Mouse (Mus musculus): Measurements from ENCODE around the gene Pcsk5.
A peak's percentile ranks its signal among the peaks of the same experiment; 100 is the strongest.

Gene Pcsk5

DNA sequence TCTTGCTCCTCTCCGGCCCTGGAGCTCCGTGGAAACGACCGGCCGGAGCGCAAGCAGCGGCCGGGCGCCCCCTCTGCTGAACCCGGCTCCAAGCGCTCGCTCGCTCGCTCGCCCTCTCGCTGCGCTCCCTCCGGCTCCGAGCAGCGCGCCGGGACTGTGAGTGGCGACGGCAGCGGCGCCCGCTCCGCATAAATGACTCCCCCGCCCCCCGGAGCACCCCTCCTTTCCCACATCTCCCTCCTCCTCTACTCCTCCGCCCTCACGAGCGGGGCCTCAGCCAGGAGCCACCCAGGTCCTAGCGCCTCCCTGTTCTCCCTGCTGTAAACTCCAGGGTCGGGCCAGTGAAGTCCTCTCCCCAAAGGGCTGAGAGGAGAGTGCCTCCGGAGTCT is at the start of gene Pcsk5:
Gene Pcsk5 (minus strand): TSS at position 162 of the 389 bp plus-strand sequence.
- DNase-seq (ENCODE audit: low read depth, low spot score), result peak; percentile 20

DNA sequence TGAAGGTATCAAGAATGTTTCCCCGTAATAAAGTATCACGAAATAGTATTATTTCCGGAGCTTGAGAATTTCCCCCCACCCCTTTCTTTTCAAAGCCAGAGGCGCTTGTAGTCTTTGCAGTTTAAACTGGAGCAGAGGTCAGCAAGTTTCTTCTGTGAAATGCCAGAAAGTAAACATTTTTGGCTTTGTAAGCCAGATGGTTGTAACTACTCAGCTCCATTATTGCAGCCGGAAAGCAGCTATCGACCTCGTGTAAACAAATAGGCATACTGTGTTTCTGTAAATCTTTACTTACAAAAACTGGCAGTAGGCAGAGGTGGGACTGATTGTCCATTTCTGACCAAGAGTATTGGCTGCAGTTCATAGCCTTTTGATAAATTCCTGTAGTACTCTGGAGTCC is 38.4 kb upstream of the Pcsk5 start:
- no peak for DNase-seq (ENCODE audit: low read depth, low spot score)

DNA sequence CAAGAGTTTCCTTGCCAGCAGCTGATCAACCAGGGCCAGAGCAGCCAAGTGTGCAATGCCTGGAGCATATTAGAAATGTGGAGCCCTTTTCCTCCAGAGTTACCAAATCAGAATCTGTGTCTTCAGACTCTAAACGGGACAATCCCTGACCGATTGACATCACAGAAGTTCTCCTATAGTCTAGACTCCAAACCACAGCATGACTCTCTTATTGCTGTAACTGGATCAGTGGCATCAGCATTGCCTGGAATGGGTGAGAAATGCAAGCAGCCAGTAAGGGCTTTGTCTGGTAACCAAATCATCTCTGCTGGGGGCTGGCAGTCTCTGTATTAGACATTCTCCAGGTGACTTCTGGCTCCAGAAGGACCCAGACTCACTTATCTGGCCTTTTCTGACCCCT is 37.0 kb upstream of the Pcsk5 start:
- no peak for DNase-seq (ENCODE audit: low read depth, low spot score)

DNA sequence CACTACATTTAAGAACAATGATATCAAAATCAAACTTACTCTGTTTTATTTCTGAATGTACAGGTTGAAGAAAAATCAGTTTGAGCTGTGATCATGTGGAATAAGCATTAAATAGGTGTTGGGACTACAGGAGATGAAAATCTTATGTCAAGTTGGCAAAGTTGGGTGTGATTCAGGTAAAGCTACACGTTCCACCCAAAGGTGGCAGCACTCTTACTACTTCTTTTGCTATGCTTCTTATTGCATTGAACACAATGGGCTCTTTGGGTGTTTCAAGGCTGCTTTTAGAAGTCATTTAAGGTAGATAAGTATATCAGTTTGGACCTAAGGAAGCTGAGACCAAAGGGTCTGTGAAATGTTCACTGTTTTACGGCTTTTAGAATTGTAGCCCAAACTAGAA is 36.3 kb upstream of the Pcsk5 start:
- no peak for DNase-seq (ENCODE audit: low read depth, low spot score)

- no peak for DNase-seq (ENCODE audit: low read depth, low spot score)
These were observed 29.0 kb upstream of the Pcsk5 start for GRCm38 (mm10) chr19:17866317-17866891.

DNA sequence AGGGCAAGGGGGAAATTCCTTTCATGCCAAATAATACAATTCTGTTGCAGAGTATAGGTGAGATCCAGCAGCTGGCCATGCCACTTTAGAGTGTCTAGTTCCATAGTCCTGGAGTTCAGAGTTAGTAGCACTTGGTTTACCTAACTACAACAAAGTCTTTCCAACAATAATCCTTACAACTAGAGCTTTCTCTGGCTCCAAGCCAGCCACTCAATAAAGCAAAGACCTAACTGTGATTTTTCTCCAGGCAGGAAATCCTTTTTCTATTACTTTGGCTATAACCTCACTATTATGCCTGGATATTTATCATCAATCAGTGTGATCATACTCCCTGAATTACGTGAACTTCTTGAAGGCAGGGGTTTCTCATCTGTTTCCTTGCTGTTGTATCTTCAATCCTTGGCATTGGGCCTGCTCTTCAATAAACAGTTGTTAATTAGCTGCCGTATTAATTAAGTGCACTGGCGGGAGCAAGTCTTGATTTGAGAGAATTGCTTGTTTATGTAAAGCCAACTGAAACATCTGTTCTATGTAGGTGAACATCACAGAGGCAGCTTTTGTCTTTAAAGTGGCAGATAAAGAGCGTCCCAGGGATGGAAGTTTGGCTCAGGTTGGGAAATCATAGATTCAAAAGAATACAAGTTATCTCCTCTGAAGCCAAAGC is 23.1 kb upstream of the Pcsk5 start:
- DNase-seq (ENCODE audit: low read depth, low spot score), result no peak

DNA sequence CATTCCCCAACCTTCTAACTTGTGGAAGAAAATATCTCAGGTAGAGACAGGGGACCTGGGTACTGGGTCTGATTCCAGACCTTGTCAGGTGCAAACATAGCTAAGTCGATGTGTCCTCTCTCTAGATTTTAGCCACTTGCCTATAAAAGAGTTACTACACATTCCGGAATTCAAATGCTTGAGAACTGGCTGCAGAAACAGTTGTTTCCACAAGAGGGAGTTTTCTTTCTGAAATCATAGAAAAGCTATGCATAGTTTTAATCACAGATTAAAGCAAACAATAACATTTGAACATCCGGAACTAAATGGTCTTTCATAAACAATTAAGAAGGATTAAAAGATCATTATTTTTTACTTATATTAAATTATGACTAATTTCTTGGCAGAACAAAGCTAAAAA is 19.3 kb upstream of the Pcsk5 start:
- DNase-seq (ENCODE audit: low read depth, low spot score), result no peak

DNA sequence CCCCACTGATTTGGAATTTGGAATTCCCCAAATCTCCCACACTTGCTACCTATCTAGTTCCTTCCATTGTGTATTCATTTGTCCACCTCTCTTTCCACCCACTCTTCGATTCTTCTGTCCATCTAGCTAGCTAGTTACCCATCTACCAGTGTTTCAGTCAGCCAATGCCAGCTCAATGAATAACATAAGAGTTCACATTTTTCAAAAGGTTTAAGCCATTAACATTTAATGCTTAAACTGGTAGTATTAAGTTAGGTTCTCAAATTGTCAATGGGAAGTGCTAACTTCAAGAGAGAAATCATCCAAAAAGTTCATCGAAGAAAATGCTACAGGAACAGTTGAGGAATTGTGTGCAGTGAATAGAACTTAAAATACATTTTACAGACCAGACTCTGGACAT is 11.0 kb upstream of the Pcsk5 start:
- DNase-seq (ENCODE audit: low read depth, low spot score), result no peak

- DNase-seq (ENCODE audit: low read depth, low spot score), result no peak
These were observed 8.5 kb upstream of the Pcsk5 start for GRCm38 (mm10) chr19:17845967-17846366.

DNA sequence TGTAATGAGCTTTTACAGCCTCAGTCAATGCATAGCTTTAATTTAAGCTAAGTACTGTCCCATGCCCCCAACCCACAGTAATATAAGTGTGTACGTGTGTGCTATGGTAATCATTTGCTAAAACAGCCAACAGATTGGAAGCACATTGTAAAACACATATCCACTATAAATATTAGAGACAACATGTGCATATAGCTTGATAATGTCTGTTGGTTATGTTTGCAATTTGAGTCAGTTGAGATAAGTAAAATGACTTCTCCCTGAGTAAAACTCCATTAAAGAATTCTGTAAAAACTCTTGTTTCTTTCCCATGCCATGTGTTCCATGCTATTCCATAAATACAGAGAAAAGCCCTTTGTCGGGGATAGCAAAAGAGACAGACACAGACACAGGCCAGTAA is 4.2 kb upstream of the Pcsk5 start:
- no peak for DNase-seq (ENCODE audit: low read depth, low spot score)

DNA sequence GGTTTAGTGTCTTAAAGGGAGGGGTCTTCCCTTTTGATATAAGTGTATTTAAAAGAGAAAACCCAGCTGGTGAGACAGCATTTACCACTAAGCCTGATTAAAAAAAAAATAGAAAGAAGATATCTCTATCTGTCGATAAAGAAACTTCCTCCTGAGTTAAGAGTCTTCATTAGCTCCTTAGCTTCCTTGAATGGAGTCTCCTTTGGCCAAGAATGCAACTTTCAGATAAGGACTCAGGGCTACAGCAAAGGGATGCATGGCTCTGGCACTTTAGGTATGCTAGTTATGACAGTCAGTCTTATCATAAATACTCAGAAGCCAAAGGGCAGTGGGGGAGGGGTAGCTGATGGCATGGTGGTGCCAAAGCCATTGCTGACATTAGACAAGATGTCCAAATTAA is 2.4 kb upstream of the Pcsk5 start:
- no peak for DNase-seq (ENCODE audit: low read depth, low spot score)

DNA sequence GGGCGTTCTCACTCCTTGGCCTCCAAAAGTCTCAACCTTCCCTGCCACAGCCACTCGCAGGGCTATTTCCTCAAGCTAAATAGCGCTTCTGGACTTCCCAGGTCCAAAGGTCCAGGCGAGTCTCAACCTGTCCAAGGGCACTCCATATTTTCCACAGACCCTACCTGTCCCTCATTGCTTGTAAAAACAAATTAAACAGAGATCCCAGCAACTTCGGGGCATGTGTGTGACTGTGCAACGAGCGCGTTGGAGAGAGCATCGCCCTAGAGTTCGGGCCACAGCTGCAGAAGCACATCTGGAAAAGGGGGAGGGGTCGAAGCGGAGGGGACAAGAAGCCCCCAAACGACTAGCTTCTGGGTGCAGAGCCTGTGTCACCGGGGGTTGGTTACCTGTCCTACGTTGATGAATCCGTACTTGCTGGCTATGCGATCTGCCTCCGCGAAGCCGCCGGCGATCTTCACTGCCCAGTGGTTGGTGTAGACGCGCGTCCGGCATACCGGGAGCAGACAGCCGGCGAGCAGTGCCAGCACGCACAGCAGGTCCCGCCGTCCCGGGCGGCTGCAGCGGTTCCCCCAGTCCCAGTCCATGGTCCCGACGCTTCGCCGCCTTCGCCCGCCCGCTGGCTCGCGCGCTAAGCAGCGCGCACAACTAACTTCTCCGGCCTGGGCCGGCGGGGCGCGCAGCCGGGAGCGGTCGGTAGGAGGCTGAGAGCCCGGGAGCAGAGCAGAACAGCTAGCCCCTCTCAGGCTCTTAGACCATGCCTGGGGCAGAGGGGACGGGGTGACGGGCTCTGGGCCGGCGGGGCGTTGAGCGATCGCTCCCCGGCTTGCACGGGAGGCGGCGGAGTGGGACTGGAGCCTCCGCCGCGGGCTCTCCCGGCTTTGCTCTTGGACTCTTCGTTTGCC is 614 bp downstream of the Pcsk5 start:
- DNase-seq (ENCODE audit: low read depth, low spot score), result no peak

GRCm38 (mm10) chr19:17835681-17836565 is 1.5 kb downstream of the Pcsk5 start:
- no peak for DNase-seq (ENCODE audit: low read depth, low spot score)

GRCm38 (mm10) chr19:17834894-17835293 is 2.5 kb downstream of the Pcsk5 start:
- no peak for DNase-seq (ENCODE audit: low read depth, low spot score)

GRCm38 (mm10) chr19:17831376-17831775 is 6.1 kb downstream of the Pcsk5 start:
- no peak for DNase-seq (ENCODE audit: low read depth, low spot score)

DNA sequence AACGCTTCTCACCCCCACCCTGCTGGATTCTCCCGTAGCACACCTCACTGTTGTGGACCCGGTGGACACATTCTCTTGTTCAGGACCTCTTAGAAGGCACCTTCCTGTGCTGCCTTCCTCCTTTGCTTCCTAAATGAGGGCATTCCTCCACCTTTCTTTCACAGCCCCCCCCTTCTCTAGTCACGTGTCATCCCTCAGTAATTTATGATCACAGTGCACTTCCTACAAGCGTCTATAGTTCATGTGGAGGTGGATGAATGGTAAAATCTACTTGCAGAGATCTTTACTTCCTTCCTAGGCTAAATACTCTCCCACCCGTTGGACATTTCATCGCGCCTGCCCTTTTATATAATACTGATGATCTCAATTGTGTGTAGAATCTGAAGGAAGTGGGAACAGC is 9.0 kb downstream of the Pcsk5 start:
- DNase-seq (ENCODE audit: low read depth, low spot score), result no peak

GRCm38 (mm10) chr19:17826694-17827093 is 10.7 kb downstream of the Pcsk5 start:
- DNase-seq (ENCODE audit: low read depth, low spot score), result no peak

GRCm38 (mm10) chr19:17820046-17820445 is 17.4 kb downstream of the Pcsk5 start:
- DNase-seq (ENCODE audit: low read depth, low spot score), result no peak

DNA sequence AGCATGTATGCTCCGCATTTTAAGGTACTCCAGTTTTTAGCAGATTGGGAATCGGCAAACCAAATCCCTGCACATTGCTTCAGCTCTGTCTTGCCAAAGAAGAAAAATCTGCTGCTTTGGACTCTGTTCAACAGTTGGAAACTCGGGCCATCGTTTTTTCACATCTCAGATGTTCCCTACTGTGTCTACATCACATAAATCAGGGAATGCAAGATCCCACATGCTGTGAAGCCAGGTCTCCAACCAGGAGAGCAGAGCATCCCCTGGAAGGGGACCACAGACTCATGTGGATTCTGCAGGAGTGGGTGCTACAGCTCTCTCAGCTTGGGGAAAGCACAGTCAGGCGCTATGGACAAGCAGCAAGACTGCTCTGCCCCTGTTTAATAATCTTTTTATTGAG is 18.4 kb downstream of the Pcsk5 start:
- no peak for DNase-seq (ENCODE audit: low read depth, low spot score)

- no peak for DNase-seq (ENCODE audit: low read depth, low spot score)
These were observed 22.4 kb downstream of the Pcsk5 start for GRCm38 (mm10) chr19:17815062-17815461.

GRCm38 (mm10) chr19:17813449-17813990 is 23.9 kb downstream of the Pcsk5 start:
- DNase-seq (ENCODE audit: low read depth, low spot score), result no peak
